Mouse (Mus musculus): ENCODE results near the gene Ppp1r13l. TPM values are rescaled to one million over a fixed set of nuclear protein-coding genes. Genes with fewer than 3 reads are reported as not detected.

The Ppp1r13l gene
- polyA plus RNA-seq, 1 experiment from 2014 or later, result 12.0 TPM

DNA sequence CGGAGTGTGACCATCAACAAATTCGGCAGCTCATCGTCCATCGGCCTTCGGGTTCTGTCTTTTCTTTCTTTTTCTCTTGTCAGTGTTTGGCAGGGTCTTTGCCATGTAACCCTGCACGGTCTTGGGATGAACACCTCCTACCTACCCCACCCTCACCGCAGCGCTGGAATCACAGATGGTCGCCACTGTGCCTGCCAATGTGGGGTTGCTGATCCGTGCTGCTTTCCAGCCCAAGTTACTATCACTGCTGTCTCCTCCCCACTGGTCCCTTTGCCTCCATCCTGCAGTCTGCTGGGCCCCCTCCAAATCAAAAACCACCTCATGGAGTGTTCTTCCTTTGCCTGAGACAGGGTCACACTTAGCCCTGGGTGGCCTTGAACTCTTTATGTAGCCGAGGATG, 35.3 kb upstream of the Ppp1r13l start:
- Histone ChIP-seq H3K9me3 (no peaks in the 10 kb centered on the region), H3K4me3 (no peak overlapping the region), H3K4me1 (peaks cover 58% of the 10 kb centered on the region), H3K27ac (peak overlapping the region; percentile 13; the same call in 1 of the 2 replicates), H3K27me3 (ENCODE audit: insufficient read depth, poor library complexity, severe bottlenecking) (peaks cover 2% of the 10 kb centered on the region; the same call in 1 of the 2 replicates), H3K36me3 (no peaks in the 10 kb centered on the region)
- WGBS, result 86% methylated on average over 11 of the region's 11 CpGs
- no peak for DNase-seq (ENCODE audit: low spot score)

DNA sequence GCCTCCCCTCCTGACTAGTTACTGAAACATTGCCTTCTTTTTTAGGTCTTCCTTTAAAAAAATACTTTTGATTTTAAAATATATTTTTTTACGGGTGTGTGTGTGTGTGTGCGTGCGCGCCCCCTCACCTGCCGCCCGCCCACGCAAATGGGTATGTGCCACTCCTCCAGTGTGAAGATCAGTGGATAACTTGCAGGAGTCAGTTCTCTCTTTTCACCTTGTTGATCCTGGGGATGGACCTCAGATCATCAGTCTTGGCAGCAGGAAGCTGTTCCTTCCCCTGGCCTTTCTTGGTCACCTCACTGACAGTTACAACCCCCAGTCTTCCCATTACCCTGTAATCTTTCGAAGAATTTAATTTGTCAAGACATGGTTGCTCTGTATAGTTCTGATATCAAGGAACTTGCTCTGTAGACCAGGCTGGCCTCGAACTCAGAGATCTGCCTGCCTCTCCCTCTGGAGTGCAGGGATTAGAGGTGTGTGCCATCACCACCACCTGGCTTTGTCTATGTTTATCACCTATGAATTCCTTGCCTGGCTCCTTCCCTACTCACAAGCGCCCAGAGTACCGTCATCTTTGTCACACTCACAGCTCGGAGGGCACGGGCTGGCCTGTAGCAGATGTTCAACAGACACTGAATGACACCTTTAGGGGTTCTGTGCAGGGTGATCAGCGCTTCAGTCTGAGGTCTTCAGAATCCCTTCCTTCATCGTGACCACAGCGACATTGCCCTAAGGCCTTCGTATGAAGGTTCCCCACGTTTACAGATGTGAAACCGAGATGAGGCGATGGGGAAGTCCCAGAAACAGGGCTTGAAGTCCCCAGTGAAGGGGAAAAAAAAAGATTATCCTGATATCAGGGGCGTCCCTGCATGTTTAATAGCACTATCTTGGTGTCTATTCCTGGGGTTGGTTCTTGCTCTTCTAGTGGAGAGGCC, 34.0 kb upstream of the Ppp1r13l start:
- peak overlapping the region; percentile 86 for H3K27ac ChIP-seq
- no peaks in the 10 kb centered on the region for H3K27me3 ChIP-seq (ENCODE audit: insufficient read depth, poor library complexity, severe bottlenecking)
- no peak for DNase-seq (ENCODE audit: low spot score)
- H3K36me3 ChIP-seq, result no peaks in the 10 kb centered on the region
- H3K4me3 ChIP-seq, result peak overlapping the region; percentile 57
- peaks cover 59% of the 10 kb centered on the region for H3K4me1 ChIP-seq
- H3K9me3 ChIP-seq, result no peaks in the 10 kb centered on the region
- 61% methylated on average over 21 of the region's 21 CpGs for WGBS

GRCm38 (mm10) chr7:19326359-19326758, 33.2 kb upstream of the Ppp1r13l start:
- Histone ChIP-seq H3K4me3 (peak overlapping the region; percentile 57), H3K27ac (peak overlapping the region; percentile 86), H3K4me1 (peaks cover 57% of the 10 kb centered on the region), H3K36me3 (no peaks in the 10 kb centered on the region), H3K9me3 (no peaks in the 10 kb centered on the region), H3K27me3 (ENCODE audit: insufficient read depth, poor library complexity, severe bottlenecking) (no peaks in the 10 kb centered on the region)
- DNase-seq (ENCODE audit: low spot score), result peak; percentile 97
- under 1% methylated on average over 20 of the region's 20 CpGs for WGBS

DNA sequence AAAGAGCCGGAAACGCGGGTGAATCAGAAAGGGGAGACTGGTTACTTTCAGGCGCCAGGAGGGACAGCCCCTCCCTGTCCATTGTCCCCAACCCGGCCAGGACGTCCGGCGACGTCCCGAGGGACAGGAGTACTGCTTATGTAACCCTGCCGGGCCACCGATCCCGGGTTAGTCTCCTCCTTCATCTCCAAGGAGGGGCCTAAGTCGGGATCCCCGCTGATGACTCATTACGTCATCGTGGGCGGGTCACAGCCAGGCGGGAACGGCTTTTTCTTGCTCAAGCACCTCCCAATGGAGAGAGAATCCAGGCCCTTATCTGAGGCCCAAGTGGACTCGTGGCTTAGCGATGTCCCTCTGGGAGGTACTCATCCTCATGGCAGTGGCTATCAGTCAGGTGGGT, 32.4 kb upstream of the Ppp1r13l start:
- H3K4me1 ChIP-seq, result peaks cover 51% of the 10 kb centered on the region
- no peaks in the 10 kb centered on the region for H3K9me3 ChIP-seq
- no peaks in the 10 kb centered on the region for H3K36me3 ChIP-seq
- H3K4me3 ChIP-seq, result peak overlapping the region; percentile 57
- DNase-seq (ENCODE audit: low spot score), result peak; percentile 97
- H3K27me3 ChIP-seq (ENCODE audit: insufficient read depth, poor library complexity, severe bottlenecking), result no peaks in the 10 kb centered on the region
- peak overlapping the region; percentile 86 for H3K27ac ChIP-seq
- WGBS, result under 1% methylated on average over 22 of the region's 22 CpGs

DNA sequence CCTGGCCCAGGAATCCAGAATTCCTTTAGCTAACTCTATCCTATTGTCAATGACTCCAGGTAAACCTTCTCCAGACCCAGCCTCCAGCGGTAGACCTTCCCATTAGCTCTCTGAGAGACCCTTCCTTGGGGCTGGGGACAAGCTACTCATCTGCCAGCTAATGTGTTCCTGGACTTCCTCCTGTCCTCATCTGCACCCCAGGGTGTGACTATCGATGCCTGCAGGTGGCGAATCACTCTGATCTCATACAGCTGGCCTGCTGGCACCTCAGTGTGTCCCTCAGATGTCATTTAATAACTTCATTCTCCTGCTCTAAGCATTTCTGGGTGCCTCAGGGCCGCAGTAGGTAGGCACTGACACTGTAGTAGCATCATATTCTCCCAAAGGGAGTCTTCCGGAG, 31.8 kb upstream of the Ppp1r13l start:
- Histone ChIP-seq H3K36me3 (no peaks in the 10 kb centered on the region), H3K27me3 (ENCODE audit: insufficient read depth, poor library complexity, severe bottlenecking) (no peaks in the 10 kb centered on the region), H3K27ac (peak overlapping the region; percentile 86), H3K9me3 (no peaks in the 10 kb centered on the region), H3K4me3 (peak overlapping the region; percentile 57; the same call in 1 of the 2 replicates), H3K4me1 (peaks cover 48% of the 10 kb centered on the region)
- 72% methylated on average over 5 of the region's 5 CpGs for WGBS
- DNase-seq (ENCODE audit: low spot score), result no peak

DNA sequence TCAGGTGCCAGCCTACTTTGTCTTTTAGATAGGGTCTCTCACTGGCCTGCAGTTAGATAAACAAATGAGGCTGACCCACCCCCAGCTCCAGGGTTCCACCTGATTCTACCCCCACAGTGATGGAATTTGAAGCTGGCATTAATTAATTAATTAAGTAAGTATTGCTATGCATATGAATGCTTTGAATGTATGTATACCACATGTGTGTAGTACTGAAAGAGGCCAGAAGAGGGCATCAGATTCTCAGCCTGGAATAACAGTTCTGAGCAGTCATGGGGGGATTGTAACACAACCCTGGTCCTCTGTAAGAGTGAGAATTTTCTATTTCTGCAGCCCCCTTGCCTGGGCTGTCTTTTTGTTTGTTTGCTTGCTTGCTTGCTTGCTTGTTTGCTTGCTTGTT, 31.1 kb upstream of the Ppp1r13l start:
- peaks cover 52% of the 10 kb centered on the region for H3K4me1 ChIP-seq
- no peaks in the 10 kb centered on the region for H3K9me3 ChIP-seq
- H3K27ac ChIP-seq, result peak overlapping the region; percentile 86; the same call in 1 of the 2 replicates
- no peaks in the 10 kb centered on the region for H3K27me3 ChIP-seq (ENCODE audit: insufficient read depth, poor library complexity, severe bottlenecking)
- H3K36me3 ChIP-seq, result no peaks in the 10 kb centered on the region
- DNase-seq (ENCODE audit: low spot score), result no peak
- no peak overlapping the region for H3K4me3 ChIP-seq

GRCm38 (mm10) chr7:19331910-19332309, 27.6 kb upstream of the Ppp1r13l start:
- Histone ChIP-seq H3K27ac (peak overlapping the region; percentile 92; the same call in 1 of the 2 replicates), H3K4me3 (0 out of 2 replicates have a peak overlapping the region, but pooled peaks have one; percentile 72), H3K27me3 (ENCODE audit: insufficient read depth, poor library complexity, severe bottlenecking) (no peaks in the 10 kb centered on the region; the same call in 1 of the 2 replicates), H3K4me1 (peaks cover 60% of the 10 kb centered on the region), H3K9me3 (no peaks in the 10 kb centered on the region), H3K36me3 (no peaks in the 10 kb centered on the region)
- DNase-seq (ENCODE audit: low spot score), result no peak
- WGBS, result 66% methylated on average over 2 of the region's 2 CpGs

- peak; percentile 92 for DNase-seq (ENCODE audit: low spot score)
- Histone ChIP-seq H3K27ac (peak overlapping the region; percentile 92), H3K4me3 (peak overlapping the region; percentile 72), H3K4me1 (peaks cover 60% of the 10 kb centered on the region), H3K9me3 (no peaks in the 10 kb centered on the region), H3K27me3 (ENCODE audit: insufficient read depth, poor library complexity, severe bottlenecking) (no peaks in the 10 kb centered on the region; the same call in 1 of the 2 replicates), H3K36me3 (0 out of 2 replicates have a peak, but pooled peaks cover under 1% of the 10 kb centered on the region)
- under 1% methylated on average over 52 of the region's 52 CpGs for WGBS
Measured at GRCm38 (mm10) chr7:19332709-19333352, 26.7 kb upstream of the Ppp1r13l start.

DNA sequence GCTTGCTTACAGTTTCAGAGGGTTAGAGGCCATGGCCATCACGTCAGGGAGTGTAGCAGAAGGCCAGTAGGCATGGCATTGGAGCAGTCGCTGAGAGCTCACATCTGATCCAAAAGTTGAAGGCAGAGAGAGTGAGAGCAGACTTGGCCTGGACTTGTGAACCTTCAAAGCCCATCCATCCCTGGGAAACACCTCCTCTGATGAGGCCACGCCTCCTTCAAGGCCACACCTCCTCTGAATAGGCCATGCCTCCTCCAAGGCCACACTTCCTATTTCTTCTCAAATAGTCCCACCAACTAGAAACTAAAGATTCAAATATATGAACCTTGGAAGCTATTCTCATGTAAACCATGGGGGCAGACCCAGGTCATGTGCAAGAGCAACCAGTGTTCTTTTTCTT, 24.0 kb upstream of the Ppp1r13l start:
- Histone ChIP-seq H3K9me3 (no peaks in the 10 kb centered on the region), H3K27me3 (ENCODE audit: insufficient read depth, poor library complexity, severe bottlenecking) (no peaks in the 10 kb centered on the region; the same call in 1 of the 2 replicates), H3K4me1 (peaks cover 56% of the 10 kb centered on the region), H3K36me3 (0 out of 2 replicates have a peak, but pooled peaks cover 2% of the 10 kb centered on the region), H3K4me3 (no peak overlapping the region), H3K27ac (no peak overlapping the region)
- 44% methylated on average over 3 of the region's 3 CpGs for WGBS
- DNase-seq (ENCODE audit: low spot score), result no peak

DNA sequence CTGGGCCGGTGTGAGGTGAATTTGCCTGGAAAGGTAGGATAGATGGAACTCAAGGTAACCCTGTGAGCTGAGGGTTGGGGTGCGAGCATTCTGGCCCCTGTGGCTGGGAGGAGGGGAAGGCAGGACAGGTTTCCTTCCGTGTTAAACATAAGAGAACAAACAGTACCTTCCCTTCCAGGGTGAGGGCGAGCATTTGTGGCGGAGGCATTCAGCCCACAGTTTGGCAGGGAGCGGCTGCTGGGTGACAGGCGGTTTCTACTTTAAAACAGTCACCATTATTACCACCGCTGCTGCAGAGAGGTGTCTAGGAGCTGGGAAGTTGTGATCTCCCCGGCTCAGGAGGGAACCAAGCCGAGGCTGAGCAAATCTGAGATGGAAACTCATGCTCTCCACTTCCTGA, 22.4 kb upstream of the Ppp1r13l start:
- Histone ChIP-seq H3K27me3 (ENCODE audit: insufficient read depth, poor library complexity, severe bottlenecking) (peaks cover 3% of the 10 kb centered on the region; the same call in 1 of the 2 replicates), H3K4me1 (peaks cover 65% of the 10 kb centered on the region), H3K4me3 (no peak overlapping the region), H3K9me3 (no peaks in the 10 kb centered on the region), H3K27ac (peak overlapping the region; percentile 17; the same call in 1 of the 2 replicates), H3K36me3 (0 out of 2 replicates have a peak, but pooled peaks cover 2% of the 10 kb centered on the region)
- no peak for DNase-seq (ENCODE audit: low spot score)
- WGBS, result 49% methylated on average over 10 of the region's 10 CpGs

GRCm38 (mm10) chr7:19338060-19338459, 21.5 kb upstream of the Ppp1r13l start:
- Histone ChIP-seq H3K4me1 (peaks cover 70% of the 10 kb centered on the region), H3K27me3 (ENCODE audit: insufficient read depth, poor library complexity, severe bottlenecking) (peaks cover 3% of the 10 kb centered on the region; the same call in 1 of the 2 replicates), H3K4me3 (no peak overlapping the region), H3K9me3 (no peaks in the 10 kb centered on the region), H3K36me3 (0 out of 2 replicates have a peak, but pooled peaks cover 2% of the 10 kb centered on the region), H3K27ac (0 out of 2 replicates have a peak overlapping the region, but pooled peaks have one; percentile 16)
- DNase-seq (ENCODE audit: low spot score), result no peak
- 55% methylated on average over 2 of the region's 2 CpGs for WGBS

- Histone ChIP-seq H3K4me3 (no peak overlapping the region), H3K36me3 (0 out of 2 replicates have a peak, but pooled peaks cover 2% of the 10 kb centered on the region), H3K9me3 (no peaks in the 10 kb centered on the region), H3K27me3 (ENCODE audit: insufficient read depth, poor library complexity, severe bottlenecking) (peaks cover 3% of the 10 kb centered on the region; the same call in 1 of the 2 replicates), H3K4me1 (peaks cover 69% of the 10 kb centered on the region), H3K27ac (0 out of 2 replicates have a peak overlapping the region, but pooled peaks have one; percentile 16)
- DNase-seq (ENCODE audit: low spot score), result no peak
- 51% methylated on average over 7 of the region's 7 CpGs for WGBS
Measured at GRCm38 (mm10) chr7:19338596-19338995, 21.0 kb upstream of the Ppp1r13l start.

Measured in heart, embryonic 10.5 days (tissue).